ENCODE assay signal across 18 mouse cellular contexts in the genomic region with DNA sequence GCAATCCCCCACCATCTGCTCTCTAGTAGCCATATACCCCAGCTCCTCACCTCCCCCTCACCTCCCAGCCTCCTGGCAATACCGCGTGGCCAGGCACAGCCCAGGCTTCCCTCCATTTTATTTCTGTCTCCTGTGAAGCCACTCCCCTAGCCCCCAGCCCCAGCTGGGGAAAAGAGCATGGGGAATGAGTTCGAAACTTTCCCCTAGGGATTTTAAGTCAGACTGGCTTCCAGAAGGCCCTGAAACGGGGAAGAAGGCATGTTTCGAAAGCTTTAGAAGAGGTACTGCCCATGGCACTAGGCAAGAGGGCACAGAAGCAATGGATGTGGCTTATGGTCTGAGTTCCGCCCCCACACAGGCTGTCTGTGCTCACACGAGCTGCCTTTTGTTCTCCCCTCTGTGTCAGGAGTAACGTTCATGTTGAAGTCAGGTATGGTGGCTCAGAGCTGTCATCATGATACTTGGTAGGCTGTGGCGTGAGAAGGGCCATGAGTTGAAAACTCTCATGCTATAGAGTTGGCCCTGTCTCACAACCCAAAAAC. TPM values are rescaled to one million over a fixed set of nuclear protein-coding genes. Genes with fewer than 3 reads are reported as not detected.
DNase-seq lines count a peak whose midpoint lies in the region; ATAC-seq and TF ChIP-seq lines count a peak whose summit lies in the region.
"Had no signal": no experiment of that assay in that cellular context is flagged by ENCODE, and none has a peak within 500 bp of the region (broad histone marks: within the 10 kb centered on the region; RNA-seq: fewer than 3 reads in every experiment).

Gene Cidec (minus strand): TSS at position 97 of the 542 bp plus-strand sequence.

- H3K4me1 ChIP-seq in liver, postnatal 0 days (ENCODE audit: insufficient read depth), result peaks cover 5% of the 10 kb centered on the region; the same call in 1 of the 2 replicates
- H3K4me1 ChIP-seq in intestine, embryonic 16.5 days (ENCODE audit: control insufficient read depth, insufficient read depth, low read length), result 0 out of 2 replicates have a peak, but pooled peaks cover 3% of the 10 kb centered on the region
- H3K4me1 ChIP-seq: forebrain, embryonic 15.5 days; heart, embryonic 10.5 days; limb, embryonic 12.5 days; midbrain, embryonic 15.5 days had no signal

- DNase-seq in liver, postnatal 0 days, result no peak
- no peak for DNase-seq in liver
- DNase-seq in adrenal gland, adult 18-20 months (ENCODE audit: low spot score in 2 of 2), result no peak
- peak; percentile 45 for DNase-seq in adrenal gland, postnatal 10 days
- no peak for DNase-seq in thymus, postnatal 0 days (ENCODE audit: low spot score)
- DNase-seq in kidney, postnatal 25 days, result no peak
- DNase-seq: cerebellum, postnatal 25 days; kidney, adult 11 months; kidney, postnatal 14 days; layer of hippocampus, adult 9-11 months had no signal

- H3K27ac ChIP-seq in liver, postnatal 0 days (ENCODE audit: low read depth), result peak within 1 kb of the TSS; percentile 48; the same call in 1 of the 2 replicates
- H3K27ac ChIP-seq in intestine, embryonic 16.5 days (ENCODE audit: low read length), result peak within 1 kb of the TSS; percentile 73
- H3K27ac ChIP-seq: forebrain, embryonic 15.5 days; heart, embryonic 10.5 days; hindbrain, embryonic 14.5 days; limb, embryonic 12.5 days; midbrain, embryonic 15.5 days had no signal

- H3K4me3 ChIP-seq in liver, postnatal 0 days (ENCODE audit: low read depth, low read length), result no peak within 1 kb of the TSS
- no peak within 1 kb of the TSS for H3K4me3 ChIP-seq in intestine, embryonic 16.5 days (ENCODE audit: low read length)
- H3K4me3 ChIP-seq: forebrain, embryonic 15.5 days; heart, embryonic 10.5 days; limb, embryonic 12.5 days; midbrain, embryonic 15.5 days had no signal

- no peaks in the 10 kb centered on the region for H3K9me3 ChIP-seq in liver, postnatal 0 days (ENCODE audit: low read length)
- no peaks in the 10 kb centered on the region for H3K9me3 ChIP-seq in intestine, embryonic 16.5 days (ENCODE audit: control insufficient read depth, low read length)
- H3K9me3 ChIP-seq: forebrain, embryonic 15.5 days; heart, embryonic 10.5 days; limb, embryonic 12.5 days; midbrain, embryonic 15.5 days had no signal

- no peak within 1 kb of the TSS for H3K9ac ChIP-seq in liver, postnatal 0 days (replicated peaks)
- H3K9ac ChIP-seq in intestine, embryonic 16.5 days (ENCODE audit: low read depth, low read length), result peak within 1 kb of the TSS; percentile 42
- H3K9ac ChIP-seq: forebrain, embryonic 15.5 days; hindbrain, embryonic 14.5 days; limb, embryonic 12.5 days; midbrain, embryonic 15.5 days had no signal

- TF ChIP-seq EP300 in liver, postnatal 0 days (IDR thresholded peaks at IDR 0.05; ENCODE audit: low read depth), result no peak

- no peak for ATAC-seq in liver, postnatal 0 days
- ATAC-seq in intestine, embryonic 16.5 days, result no peak
- ATAC-seq: forebrain, embryonic 15.5 days; midbrain, embryonic 15.5 days had no signal

- no peak for TF ChIP-seq CTCF in liver, postnatal 0 days (IDR thresholded peaks at IDR 0.05; ENCODE audit: low read depth)

- no peak within 1 kb of the TSS for H3K4me2 ChIP-seq in liver, postnatal 0 days (ENCODE audit: low read depth, low read length)
- H3K4me2 ChIP-seq in intestine, embryonic 16.5 days (ENCODE audit: low read depth, low read length), result peak within 1 kb of the TSS; percentile 20; the same call in 1 of the 2 replicates
- H3K4me2 ChIP-seq: forebrain, embryonic 15.5 days; hindbrain, embryonic 14.5 days; limb, embryonic 12.5 days; midbrain, embryonic 15.5 days had no signal

- H3K36me3 ChIP-seq in liver, postnatal 0 days (replicated peaks; ENCODE audit: insufficient read depth, low read length), result no peaks in the 10 kb centered on the region
- no peaks in the 10 kb centered on the region for H3K36me3 ChIP-seq in intestine, embryonic 16.5 days (ENCODE audit: control insufficient read depth, insufficient read depth, low read length)
- H3K36me3 ChIP-seq: forebrain, embryonic 15.5 days; heart, embryonic 10.5 days; limb, embryonic 12.5 days; midbrain, embryonic 15.5 days had no signal

- H3K27me3 ChIP-seq in liver, postnatal 0 days (ENCODE audit: insufficient read depth, low read length), result no peaks in the 10 kb centered on the region
- no peaks in the 10 kb centered on the region for H3K27me3 ChIP-seq in intestine, embryonic 16.5 days (replicated peaks; ENCODE audit: control insufficient read depth, insufficient read depth, low read length)
- H3K27me3 ChIP-seq: forebrain, embryonic 15.5 days had no signal

- whole genome bisulfite sequencing in liver, postnatal 0 days (ENCODE audit: insufficient replicate concordance), result 63% methylated on average over 9 of the region's 9 CpGs
- WGBS in intestine, embryonic 16.5 days, result 79% methylated on average over 9 of the region's 9 CpGs

RNA-seq across cellular contexts. Expression of gene Cidec, which starts in this region (rescaled TPM):
- 5.9 and 8.2 TPM in 2 replicates for polyA plus RNA-seq in liver, postnatal 0 days (2015; fragmentation: Nextera tagmentation; extraction: Ambion mirVana)
- total RNA-seq in adrenal gland, adult 18-20 months (2021), result 100 to 1,000 TPM; 321 to 750 TPM
- 100 to 1,000 TPM; 397 to 418 TPM for total RNA-seq in adrenal gland, postnatal 10 days (2021)
- polyA plus RNA-seq in intestine, embryonic 16.5 days (2015; fragmentation: Nextera tagmentation; extraction: Ambion mirVana), result 24.4 and 35.0 TPM in 2 replicates
- polyA plus RNA-seq in thymus, postnatal 0 days (2015; fragmentation: Nextera tagmentation; extraction: Ambion mirVana), result 0.37 and 1.5 TPM in 2 replicates
- total RNA-seq: megakaryocyte progenitor cell, adult 5-6 weeks; neutrophil, adult 5-6 weeks had no signal
- polyA plus RNA-seq: forebrain, embryonic 15.5 days; hindbrain, embryonic 14.5 days; limb, embryonic 12.5 days; midbrain, embryonic 15.5 days had no signal
